Mouse (Mus musculus): ENCODE measurements around the gene Nat8l.
"Not testable (repeated sequence)": the region's sequence is repeated elsewhere in the genome, so short reads cannot be mapped to it uniquely, and the experiment has no call there.

Gene Nat8l

DNA sequence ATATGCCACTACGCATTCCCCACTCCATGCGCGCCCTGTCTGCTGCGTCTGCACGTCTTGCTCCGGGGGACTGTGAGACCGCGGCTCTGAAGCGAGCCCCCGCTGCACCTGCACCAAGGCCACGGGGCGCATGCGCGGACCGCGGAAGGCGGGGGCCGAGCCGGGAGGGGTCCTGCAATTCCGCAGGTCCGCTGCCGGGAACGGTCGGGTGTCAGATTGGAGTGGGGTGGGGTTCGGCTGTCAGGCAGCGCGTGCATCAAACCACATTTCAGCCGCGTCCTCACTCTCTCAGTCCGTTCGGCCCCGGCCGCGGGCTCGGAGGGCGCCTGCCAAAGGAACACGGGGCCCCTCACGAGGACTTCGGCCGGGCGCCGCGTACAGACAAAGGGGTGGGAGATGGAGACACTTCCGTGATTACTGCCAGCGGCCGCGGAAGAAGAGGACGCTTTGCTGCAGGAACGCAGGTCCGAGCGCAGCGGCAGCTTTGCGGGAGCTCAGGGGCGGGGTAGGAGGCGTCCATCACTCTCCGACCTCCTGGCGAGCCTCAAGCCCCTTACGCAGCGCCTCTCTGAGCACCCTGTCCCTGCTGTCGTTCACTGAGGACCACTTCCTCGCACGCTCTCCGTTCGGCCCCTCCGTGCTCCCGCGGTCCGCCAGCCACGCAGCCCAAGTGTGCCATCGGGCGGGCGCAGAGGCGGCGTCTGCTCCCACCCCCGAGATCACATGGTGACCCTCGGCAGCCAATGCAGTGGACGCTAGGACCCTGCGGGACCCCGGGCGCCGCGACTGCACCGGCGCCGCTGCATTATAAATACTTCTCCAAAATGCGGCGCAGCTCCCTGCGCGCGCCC, at the start of gene Nat8l:
Gene Nat8l, plus strand, starts transcription at position 142 of the 851 bp plus-strand sequence.
- DNase-seq (ENCODE audit: low spot score): no peak

DNA sequence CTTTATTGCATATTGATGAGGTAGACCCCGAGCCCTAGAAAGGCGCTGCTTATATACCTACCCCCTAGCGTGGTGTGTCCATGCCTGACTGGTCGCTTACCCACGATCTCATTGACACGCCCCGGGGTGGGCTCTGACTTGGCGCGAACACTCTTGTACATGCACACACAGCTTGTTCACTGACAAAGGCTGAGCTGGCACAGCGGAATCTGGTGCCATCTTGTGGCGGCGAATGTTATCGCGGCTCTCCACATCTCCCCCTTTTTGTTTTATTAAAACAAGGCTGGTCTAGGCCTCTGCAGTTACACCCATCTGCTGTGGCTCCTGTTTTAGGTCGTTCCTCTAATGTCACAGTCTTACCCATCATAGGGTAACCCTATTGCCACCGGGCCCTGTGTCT, 48.7 kb upstream of the Nat8l start:
- DNase-seq (ENCODE audit: low spot score): not testable (repeated sequence)

DNA sequence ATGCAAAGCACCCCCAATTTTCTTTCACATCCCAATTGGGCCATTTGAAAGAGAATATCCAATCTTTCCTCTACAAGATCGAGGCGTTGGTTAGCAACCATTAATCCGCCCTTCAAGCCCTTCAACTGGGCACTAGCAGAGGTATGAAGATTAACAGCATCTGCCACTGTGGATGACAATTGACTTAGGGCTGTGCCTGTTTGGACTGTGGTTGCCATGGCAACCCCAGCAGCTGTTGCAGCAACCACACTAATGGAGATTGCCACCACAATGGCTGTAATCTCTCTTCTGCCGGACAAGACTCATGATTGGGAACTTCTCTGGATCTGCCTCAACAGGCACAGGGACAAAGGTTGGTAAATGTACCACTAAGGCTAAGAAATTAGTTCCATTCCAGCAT, 47.5 kb upstream of the Nat8l start:
- no peak for DNase-seq (ENCODE audit: low spot score)

DNA sequence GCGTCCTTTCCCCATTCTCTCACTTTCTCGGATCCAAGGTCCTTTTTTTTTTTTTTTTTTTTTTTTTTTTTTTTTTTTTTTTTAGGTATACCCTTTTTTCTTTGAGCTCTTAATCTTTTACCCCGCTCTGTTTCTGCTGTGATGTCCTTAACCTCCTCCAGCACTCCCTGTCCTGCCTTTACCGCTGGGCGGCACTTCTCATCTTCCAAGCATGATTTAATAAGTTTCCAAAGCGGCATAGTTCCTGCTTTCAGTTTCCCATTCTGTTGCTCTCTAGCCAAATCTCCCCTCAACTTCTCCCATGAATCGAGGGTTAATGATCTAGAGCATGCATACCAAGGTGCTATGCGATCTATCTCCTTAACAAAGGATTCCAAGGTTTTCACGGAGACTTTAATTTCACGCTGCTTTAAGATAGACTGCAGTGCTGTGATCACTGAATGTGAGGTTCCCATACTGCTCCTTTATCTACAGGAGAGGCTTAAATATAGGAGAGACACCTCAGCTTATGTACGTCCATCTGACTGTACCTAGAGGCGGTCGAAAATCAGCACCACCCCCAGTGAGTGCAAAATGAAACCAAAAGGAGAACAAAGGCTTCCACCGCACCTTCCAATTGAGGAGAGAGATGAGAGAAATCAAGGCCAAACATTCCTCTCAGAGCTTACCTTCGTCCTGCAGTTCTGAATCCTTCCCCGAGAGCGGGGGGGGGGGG, 42.2 kb upstream of the Nat8l start:
- DNase-seq (ENCODE audit: low spot score): no peak

DNA sequence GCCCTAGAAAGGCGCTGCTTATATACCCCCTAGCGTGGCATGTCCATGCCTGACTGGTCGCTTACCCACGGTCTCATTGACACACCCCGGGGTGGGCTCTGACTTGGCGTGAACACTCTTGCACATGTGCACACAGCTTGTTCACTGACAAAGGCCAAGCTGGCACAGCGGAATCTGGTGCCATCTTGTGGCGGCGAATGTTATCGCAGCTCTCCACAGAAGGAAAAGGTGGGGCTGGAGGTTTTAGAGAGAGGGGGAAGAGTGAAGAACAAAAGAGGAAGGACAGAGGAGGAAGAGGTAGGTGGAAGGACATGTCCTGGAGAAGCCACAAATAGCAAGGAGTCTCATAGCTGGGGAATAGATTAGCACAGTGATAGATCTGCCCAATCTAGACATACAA, 41.4 kb upstream of the Nat8l start:
- no peak for DNase-seq (ENCODE audit: low spot score)

DNA sequence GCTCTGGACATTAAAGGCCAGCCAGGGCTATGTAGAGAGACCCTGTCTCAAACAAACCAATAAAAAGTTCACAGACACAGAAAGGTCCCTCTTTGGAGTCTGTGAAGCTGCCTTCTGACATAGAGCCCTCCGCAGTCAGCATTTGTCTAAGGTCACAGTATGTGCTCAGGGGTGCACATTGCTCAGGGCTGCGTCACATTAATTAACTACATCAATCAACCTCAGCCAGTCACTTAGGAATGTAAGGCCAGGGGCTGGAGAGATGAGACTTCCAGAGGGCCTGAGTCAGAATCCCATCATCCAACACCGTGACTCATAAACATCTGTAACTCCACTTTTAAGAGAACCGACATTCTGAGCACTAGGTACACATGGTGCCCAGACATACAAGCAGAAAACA, 39.9 kb upstream of the Nat8l start:
- no peak for DNase-seq (ENCODE audit: low spot score)

DNA sequence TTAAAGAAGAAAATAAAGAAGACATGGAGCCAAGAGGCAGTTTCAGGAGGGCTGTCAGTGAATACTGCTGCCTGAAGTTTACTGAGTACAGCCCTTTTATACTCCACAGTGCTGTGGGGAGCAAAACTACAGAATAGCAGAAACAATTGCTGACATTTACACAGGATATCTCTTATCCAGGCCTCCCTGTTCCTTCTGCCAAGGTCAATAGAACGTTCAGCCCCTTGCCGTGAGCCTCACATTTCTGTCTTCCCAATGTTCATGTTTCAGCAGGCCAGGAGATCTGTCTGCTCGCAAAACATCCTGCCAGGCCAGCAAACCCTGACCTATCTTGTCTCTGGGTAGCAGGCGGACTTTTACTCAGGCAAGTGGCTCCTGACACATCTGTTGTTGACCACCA, 36.4 kb upstream of the Nat8l start:
- DNase-seq (ENCODE audit: low spot score): no peak

DNA sequence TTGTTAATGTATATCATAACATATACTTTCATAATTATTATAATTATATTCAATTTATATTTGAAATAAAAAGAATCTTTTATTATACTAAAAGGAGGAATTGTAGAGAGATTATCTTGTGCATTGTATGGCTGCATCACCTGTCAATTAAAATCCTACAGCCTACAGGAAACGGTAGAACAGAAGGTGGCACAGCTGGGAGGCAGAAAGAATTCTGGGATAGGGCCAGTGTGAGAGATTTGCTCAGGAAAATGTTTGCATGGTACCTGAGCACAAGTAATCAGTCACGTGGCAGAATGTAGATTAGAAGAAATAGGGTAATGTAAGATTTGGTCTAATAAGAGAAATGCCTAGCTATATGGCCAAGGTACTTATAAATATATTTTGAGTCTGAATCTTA, 21.0 kb upstream of the Nat8l start:
- DNase-seq (ENCODE audit: low spot score): no peak

DNA sequence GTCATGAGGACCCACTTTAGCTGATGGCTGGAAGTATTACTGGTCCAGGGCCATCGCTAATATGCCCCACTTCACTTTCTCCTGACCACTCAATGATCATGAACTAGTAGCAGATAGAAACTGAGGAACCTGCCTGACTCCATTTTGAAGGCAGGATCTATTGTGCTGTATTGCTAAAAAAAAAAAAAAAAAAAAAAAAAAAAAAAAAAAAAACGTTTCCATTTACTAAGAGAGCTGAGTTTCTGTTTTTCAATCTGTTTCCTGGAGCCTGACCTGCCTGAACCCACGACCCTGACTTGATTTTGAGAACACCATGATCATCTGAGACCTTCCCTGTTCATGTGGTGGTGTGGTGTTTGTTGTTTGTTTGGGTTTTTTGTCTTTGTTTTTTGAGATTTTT, 19.5 kb upstream of the Nat8l start:
- DNase-seq (ENCODE audit: low spot score): no peak

DNA sequence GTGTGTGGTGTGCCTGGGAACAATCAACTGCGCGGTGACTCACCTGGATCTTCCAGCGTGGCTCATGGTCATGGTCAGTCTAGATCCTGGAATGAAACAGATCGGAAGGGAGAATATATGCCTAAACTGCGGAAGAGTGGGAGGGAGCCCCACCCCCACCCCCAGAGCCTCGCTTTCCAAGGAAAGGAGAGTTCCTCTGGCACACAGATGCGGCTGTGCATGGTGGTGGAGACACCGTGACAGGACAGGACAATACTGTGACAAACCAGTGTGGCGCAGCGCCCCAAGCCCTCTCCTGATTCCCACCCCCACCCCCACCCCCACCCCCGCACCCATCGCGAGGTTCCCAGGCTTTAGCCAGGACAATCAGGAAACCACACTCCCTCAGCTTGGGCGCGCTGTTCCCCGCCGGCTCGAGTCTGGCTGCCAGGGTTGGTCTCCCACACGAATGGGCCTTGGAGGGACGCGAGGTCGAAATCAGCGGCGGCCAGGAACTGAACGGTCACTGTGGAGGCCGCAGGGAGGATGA, 13.0 kb upstream of the Nat8l start:
- DNase-seq (ENCODE audit: low spot score): no peak

DNA sequence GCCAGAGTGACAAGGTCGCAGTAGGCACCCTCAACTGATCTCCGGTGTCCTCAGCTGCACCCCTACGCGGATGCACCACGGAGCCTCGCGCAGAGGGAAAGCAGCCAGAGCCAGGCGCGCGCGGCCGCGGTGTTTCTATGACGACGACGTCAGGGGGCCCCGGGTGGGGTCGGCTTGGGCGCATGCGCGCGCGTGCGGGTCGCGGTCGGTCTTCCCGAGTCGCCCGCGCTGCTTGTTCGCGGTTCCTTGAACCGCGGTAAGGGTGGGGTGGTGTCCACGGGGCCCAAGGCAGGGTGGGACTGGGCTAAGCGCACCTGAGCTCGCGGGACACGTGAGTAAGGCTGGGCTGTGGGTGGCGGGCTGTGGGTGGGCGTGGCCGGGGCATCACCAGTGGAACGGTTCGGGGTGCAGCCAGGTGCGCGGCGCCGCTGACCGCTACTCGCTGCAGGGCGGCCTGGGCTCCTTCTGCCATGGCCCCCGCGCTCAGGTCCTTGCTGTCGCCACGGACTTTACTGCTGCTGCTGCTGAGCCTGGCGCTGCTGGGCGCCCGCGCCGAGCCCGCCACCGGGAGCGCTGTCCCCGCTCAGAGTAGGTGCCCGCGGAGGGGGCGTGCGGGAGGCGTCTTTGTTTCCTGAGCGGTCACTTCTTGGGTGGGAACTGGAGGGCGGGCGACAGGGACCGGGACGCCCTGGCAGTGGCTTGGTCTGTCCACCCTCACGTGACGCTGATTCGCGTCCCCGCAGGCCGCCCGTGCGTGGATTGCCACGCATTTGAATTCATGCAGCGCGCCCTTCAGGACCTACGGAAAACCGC, 12.3 kb upstream of the Nat8l start, which contains the start of gene Gm1673:
Gene Gm1673, plus strand, starts transcription at position 125 of the 813 bp plus-strand sequence.
- peak; percentile 50 for DNase-seq (ENCODE audit: low spot score)

DNA sequence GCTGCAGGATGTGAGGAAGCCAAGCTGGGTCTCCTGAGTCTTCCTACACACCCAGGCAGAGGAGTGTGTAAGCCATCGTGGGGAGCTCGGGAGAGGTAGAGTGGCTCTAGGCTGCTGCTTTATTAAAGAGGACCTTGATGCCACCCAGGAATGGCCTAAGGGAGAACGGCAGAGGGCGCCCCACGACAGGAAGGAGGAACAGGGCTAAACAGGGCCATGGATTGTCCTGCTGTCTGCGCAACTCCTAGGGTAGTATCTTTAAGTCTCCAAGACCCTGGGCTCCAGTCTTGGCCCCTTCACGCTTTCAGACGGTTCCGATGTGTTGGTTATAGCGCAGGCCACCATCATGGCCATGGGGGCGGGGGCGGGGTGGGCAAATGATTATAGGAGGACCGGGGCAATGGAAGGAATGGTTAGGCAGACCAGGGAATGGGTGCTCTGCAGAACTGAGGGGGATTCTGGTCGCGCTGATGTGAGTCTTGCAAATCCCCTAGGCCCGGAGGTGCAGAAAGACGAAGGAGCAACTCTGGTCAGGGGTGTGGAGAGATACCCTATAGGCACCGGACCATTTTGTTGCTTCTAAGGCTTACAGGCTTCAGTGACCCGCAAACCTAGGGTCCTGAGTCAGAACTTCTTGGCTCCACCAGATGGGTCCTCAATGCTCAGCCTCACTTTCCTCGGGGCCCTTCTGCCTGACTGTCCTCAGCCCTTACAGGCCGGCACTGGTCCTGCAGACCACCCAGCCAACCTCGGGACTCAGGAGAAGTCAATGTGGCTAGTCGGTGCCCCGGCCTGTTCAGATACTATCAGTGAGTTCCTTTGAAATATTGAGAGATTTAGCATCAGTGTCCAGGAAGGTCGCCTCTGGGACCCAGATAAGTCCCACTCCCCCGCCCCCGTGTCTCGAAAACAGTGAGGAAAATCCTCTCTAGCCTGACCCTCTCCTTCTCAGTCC, 836 bp upstream of the Nat8l start:
- DNase-seq (ENCODE audit: low spot score): peak; percentile 8

DNA sequence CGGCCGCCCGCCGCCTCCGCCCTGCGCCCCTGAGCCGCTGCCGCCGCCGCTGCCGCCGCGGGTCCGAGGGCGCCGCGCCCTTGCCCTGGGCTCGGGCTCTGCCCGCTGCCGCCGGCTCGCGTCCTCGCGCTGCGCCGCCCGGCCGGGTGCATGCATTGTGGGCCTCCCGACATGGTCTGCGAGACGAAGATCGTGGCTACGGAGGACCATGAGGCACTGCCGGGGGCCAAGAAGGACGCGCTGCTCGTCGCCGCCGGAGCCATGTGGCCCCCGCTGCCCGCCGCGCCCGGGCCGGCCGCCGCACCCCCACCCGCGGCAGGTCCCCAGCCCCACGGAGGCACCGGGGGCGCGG, 886 bp downstream of the Nat8l start:
- DNase-seq (ENCODE audit: low spot score): no peak

DNA sequence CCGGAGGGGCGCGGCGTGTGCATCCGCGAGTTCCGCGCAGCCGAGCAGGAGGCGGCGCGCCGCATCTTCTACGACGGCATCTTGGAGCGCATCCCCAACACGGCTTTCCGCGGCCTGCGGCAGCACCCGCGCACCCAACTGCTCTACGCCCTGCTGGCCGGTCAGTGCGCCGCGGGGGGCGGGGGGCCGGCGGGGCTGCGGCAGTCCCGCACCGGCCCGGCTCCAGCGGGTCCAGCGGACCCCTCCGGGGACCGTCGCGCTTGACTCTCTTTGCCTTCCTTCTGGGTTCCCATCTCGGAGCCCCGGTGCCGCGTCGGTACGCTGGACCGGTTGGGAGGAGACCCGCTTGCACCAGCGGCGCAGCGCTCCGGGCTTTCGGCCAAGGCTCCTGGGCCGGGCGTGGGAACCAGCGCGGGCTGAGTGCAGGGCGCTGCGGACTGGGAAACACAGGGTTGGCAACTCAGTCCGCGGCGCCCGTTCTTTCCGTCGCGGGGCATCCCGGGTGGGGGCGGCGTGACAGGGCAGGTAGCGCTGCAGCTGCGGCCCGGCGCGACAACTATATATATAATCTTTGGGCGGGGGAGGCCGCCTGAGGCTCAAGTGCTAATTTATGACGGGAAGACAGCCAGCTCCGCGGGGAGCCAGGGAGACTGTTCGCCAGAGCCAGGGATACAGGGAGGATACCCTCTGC, 1.4 kb downstream of the Nat8l start:
- no peak for DNase-seq (ENCODE audit: low spot score)

DNA sequence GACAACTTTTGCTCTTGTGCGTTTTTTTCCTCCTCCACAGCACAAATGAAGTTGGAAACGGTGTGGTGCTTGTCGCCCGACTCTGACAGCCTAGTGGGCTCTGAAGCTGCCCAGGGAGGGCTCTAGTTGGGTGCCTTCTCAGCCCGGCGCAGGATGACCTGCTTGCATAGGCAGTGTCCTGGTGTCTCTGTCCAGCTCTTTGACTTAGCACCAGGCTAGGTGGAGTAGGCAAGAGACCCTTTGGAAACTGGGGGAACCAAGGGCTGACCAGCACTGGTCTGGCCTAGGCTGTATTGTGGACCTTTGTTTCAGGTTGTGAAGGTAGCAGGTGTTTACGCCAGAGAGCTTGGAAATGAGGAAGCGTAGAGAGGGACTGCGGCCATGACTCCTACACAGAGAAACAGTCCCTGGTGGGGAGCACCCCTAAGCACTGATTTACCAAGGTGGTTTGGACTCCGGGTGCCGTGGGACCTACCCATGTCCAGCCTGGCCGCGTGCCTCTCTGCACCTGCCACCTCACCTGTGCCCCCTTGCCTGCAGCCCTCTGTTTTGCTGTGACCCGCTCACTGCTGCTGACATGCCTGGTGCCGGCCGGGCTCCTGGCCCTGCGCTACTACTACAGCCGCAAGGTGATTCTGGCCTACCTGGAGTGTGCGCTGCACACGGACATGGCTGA, 2.2 kb downstream of the Nat8l start:
- no peak for DNase-seq (ENCODE audit: low spot score)

DNA sequence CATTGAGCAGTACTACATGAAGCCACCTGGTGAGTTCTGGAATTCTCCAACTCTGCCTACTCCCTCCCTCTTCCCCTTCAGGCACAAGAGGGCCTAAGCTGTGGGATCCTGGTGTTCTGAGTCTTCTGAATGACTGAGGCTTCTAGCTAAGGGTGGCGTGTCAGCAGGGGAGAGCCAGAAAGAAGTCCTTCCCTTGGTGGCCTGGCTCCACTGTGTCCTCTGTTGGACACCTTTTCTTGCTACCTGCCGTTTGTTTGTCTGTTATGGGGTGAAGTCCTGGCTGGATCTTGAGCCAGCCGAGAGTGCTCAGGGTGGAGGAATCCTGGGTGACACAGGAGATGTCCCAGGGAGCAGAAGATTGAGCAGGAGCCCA, 2.7 kb downstream of the Nat8l start:
- DNase-seq (ENCODE audit: low spot score): no peak

DNA sequence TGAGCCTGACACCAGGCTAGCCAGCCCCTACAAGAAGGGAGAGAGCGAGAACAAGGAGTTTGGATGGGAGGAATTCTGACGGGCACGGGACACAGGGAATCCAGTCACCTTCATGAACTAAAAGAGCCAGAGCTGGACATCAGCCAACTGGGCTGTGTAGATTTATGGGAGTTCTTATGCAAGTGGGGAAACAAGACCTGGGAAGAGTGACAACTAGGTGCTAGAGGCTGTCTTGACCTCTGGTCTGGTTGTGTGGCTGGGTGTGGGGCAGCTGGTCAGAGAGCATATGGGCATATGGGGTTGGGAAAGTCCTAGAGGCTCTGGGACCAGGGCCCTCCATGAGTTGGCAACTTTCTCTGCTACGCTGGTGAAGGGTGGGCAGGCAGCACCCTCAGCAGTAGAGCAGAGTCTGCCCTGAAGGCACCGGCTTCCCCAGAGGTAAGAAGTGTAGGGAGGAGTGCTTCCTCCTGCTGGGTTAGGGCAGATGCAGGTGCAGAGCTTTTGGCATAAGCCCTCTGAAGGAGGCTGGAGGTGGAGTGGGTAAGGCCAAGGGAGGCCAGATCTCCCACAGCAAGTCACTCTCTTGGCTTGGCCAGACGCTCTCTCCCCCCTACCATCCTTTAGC, 3.8 kb downstream of the Nat8l start:
- DNase-seq (ENCODE audit: low spot score): no peak

DNA sequence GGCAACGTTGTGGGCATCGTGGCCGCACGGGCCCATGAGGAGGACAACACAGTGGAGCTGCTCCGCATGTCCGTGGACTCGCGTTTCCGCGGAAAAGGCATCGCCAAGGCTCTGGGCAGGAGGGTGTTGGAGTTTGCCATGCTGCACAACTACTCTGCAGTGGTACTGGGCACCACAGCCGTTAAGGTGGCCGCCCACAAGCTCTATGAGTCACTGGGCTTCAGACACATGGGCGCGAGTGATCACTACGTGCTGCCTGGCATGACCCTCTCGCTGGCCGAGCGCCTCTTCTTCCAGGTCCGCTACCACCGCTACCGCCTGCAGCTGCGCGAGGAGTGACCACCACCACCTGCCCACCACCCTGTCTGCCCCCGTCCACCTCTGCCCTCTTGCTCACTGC, 5.0 kb downstream of the Nat8l start:
- DNase-seq (ENCODE audit: low spot score): no peak

DNA sequence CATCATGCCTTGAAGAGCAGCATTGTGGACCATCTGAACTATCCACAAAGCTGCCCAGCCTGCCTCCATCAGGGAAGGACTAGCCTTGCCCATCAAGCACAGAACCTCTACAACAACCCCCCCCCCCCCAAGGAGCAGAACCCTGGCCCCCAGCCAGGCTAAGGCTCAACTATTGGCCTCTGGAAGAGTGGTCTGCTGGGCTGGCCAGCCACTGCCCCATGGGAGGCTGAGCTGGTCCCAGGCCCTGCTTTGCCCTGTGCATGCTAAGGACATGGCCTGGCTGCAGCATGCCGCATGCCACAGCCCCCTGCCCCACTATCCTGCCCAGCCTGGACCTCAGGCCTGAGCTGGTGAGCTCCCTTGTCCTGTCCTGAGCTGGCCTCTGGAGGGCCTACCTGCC, 5.6 kb downstream of the Nat8l start:
- DNase-seq (ENCODE audit: low spot score): no peak

DNA sequence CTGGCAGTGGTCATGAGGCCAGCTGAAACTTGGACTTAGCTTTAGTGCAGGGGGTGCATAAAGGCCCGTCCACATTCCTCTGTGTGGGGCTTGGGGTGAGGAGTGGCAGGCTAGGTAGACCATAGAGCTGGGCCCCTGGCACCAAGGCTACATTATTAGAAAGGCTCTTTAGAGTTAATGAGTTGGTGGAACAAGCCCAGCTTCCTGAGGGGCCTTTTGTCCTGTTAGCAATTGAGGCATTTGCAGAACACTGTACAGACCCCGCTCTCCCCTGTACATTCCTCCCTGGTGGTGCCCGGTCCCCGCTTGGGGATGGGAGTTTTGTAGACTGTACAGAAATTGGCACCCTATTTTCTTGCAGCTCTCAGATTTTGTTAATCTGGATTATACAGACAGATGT, 6.9 kb downstream of the Nat8l start:
- no peak for DNase-seq (ENCODE audit: low spot score)
